Mouse (Mus musculus) cerebellum, postnatal 25 days (tissue): ENCODE measurements around the gene Mettl5.
"Not testable (repeated sequence)": the region's sequence is repeated elsewhere in the genome, so short reads cannot be mapped to it uniquely, and the experiment has no call there.

Experiments
- DNase-seq, 2 experiments: peaks; one replicate each; pipeline ENCODE4 v3.0.0; 2021; ENCODE audit warnings: mixed read lengths in 2 of 2

The Mettl5 gene

GRCm38 (mm10) chr2:69885451-69886305 is at the start of gene Mettl5:
Gene Mettl5, minus strand, starts transcription at chr2:69885615.
- DNase-seq, result peak; percentile 89 to 93

DNA sequence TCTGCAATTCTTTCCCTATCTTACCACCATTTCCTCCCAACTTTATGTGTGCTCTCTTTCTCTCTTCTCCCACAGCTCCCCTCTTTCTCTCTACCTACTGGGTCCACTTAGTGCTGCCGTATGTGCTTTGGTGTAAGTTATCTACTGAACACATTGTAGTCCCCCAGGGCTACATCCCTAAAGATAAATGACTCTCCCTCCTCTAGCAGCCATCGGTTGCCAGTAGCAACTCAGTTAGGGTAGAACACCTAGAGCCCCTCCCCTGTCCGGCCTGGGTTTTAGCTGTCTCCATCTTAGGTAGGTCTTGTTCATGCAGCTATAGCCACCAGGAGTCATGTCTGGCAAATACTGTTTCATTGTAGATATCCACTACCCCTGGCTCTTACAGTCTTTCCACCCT is 39.5 kb upstream of the Mettl5 start:
- no peak for DNase-seq

DNA sequence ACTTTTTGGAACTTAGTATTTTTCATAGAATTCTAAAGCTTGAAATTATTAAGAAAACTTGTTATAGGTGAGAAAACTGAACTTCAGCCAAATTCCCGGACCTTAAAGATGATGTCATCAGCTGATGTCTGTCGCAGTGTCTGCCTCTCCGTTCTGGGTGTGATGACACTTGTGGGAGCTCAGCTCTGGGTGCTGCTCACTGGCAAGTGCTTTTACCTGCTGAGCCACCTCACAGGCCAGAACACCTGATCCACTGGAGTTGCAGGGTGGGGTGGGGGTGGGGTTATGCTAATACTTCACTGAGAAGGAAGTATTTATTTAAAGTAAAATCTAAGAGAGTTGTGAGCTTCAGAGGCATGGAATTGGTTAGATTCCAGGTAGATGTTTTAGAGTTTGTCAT is 31.9 kb upstream of the Mettl5 start:
- DNase-seq, result no peak

GRCm38 (mm10) chr2:69912801-69913200 is 27.4 kb upstream of the Mettl5 start:
- no peak for DNase-seq

DNA sequence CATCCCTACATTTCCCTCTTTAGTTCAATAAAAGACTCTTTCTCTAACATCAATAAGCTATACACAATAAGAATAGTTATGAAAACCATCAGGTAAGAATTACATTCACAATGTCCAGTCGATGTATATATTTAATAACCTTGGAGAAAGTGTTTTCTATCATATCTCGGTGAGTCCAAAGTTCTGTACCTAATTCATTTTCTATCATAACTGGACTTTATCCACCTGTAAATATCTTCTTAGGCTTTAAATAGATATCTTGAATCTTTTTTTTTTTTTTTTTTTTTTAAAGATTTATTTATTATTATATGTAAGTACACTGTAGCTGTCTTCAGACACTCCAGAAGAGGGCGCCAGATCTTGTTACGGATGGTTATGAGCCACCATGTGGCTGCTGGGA is 22.0 kb upstream of the Mettl5 start:
- DNase-seq, result not testable (repeated sequence)

DNA sequence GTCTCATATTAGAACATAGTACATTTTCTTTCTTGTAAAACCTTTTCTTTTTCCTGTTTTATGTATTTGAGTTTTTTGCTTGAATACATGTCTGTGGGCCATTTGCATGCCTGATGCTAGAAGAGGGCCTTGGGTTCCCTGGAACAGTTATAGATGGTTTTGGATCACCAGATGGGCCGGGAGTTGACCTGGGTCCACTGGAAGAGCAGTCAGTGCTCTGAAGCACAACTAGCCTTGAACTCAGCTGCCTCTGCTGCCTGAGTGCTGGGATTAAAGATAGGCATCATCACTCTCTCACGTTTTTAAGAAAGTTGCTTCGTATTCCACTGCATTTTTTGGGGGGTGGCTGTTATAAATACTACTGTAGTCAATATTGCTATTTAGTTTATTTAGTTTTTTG is 18.1 kb upstream of the Mettl5 start:
- DNase-seq, result no peak

- DNase-seq, result peak; percentile 54 to 61
These were observed 12.5 kb upstream of the Mettl5 start for GRCm38 (mm10) chr2:69897618-69898575.

- peak; percentile 98 to 99 for DNase-seq
These were observed 11.7 kb upstream of the Mettl5 start, which contains the start of gene Ubr3 for GRCm38 (mm10) chr2:69897039-69897617. Gene Ubr3, plus strand, starts transcription at chr2:69897246.

DNA sequence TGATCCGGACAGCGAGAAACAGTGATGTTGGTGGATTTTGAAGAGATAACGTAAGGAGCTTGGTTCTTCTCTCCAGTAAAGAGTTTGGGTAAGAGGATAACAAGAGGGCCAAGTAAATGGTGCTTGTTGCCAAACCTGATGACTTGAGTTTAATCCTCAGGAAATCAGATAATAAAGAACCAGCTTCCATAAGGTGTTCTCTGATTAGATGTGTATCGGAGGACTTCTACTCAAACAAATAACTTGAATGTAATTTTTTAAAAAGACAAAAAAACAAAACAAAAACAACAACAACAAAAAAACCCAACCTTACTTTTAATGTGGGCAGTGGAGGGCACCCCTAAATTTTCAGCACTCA is 10.8 kb upstream of the Mettl5 start:
- no peak for DNase-seq

- no peak for DNase-seq
These were observed 10.2 kb upstream of the Mettl5 start for GRCm38 (mm10) chr2:69895502-69896223.

- DNase-seq, result no peak
These were observed 8.5 kb upstream of the Mettl5 start for GRCm38 (mm10) chr2:69893891-69894290.

- DNase-seq, result no peak
These were observed 7.7 kb upstream of the Mettl5 start for GRCm38 (mm10) chr2:69893145-69893544.

GRCm38 (mm10) chr2:69890843-69891242 is 5.4 kb upstream of the Mettl5 start:
- DNase-seq, result no peak

DNA sequence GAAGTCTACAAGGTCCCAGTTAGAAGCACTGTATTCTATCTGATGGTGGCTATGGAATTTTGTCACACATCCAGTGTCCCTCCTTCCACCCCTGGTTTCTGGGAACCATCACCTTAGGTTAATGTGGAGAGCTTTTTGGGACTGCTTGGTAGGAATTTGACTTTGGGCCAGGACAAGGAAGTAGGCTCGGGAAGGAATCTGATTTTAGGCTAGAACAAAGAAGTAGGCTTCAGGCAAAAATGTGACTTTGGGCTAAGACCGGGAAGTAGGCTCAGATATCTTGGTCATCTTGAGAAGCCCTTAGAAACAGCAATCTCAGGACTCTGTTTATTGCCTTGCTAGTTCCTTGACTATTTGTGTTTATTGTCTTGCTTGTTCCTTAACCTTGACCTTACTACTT is 3.5 kb upstream of the Mettl5 start:
- DNase-seq, result no peak

GRCm38 (mm10) chr2:69885050-69885449 is 365 bp downstream of the Mettl5 start:
- no peak for DNase-seq

- no peak for DNase-seq
These were observed 834 bp downstream of the Mettl5 start for GRCm38 (mm10) chr2:69884581-69884980.

- no peak for DNase-seq
These were observed 1.4 kb downstream of the Mettl5 start for GRCm38 (mm10) chr2:69883990-69884391.

- no peak for DNase-seq
These were observed 23.2 kb downstream of the Mettl5 start for GRCm38 (mm10) chr2:69862117-69862657.

GRCm38 (mm10) chr2:69861485-69862091 is 23.8 kb downstream of the Mettl5 start, which contains the start of gene Ssb:
Gene Ssb, plus strand, starts transcription at chr2:69861562.
- peak; percentile 93 to 97 for DNase-seq

GRCm38 (mm10) chr2:69860972-69861452 is 24.4 kb downstream of the Mettl5 start:
- DNase-seq, result peak; percentile 47 to 53

DNA sequence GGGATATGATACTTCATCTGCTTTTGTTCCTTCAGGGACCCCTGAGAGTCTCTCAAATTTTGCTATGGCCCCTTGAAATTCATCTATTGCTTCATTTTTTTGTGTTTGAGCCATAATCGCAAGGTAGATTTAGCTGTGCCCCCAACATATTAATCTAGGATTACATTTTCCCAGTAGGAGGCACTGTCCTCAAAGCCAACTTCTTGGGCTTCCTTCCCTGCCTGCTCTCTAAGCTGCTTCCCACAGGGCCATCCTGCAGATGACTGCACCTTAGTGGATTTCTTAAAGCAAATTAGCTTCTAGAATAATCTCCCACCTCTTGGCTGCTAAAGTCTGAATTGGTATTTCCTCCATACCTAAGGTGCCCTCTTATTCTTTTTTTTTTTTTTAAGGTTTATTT is 27.5 kb downstream of the Mettl5 start:
- DNase-seq, result no peak
